Mouse (Mus musculus) midbrain, embryonic 13.5 days (tissue): ENCODE measurements around the gene Cpsf2. TPM values are rescaled to one million over a fixed set of nuclear protein-coding genes. Genes with fewer than 3 reads are reported as not detected.

Experiments
- ATAC-seq: fragments of 200-750 bp; cut with Nextera tagmentation; 2 replicates; pipeline ENCODE4 v1.8.0; 2017; ENCODE audit warnings: mild to moderate bottlenecking, moderate TSS enrichment, moderate library complexity
- H3K27ac ChIP-seq: fragments of 300-500 bp; sonication (generic); 2 replicates; pipeline ENCODE4 v1.5.1; 2015; ENCODE audit warnings: inconsistent platforms, mild to moderate bottlenecking, moderate library complexity
- H3K27me3 ChIP-seq: fragments of 300-500 bp; sonication (generic); 2 replicates; pipeline ENCODE4 v1.6.1; 2015; ENCODE audit warnings: mild to moderate bottlenecking, inconsistent platforms
- H3K36me3 ChIP-seq: fragments of 300-500 bp; sonication (generic); 2 replicates; pipeline ENCODE4 v1.6.1; 2015; ENCODE audit warnings: mild to moderate bottlenecking, inconsistent platforms
- H3K4me1 ChIP-seq: fragments of 300-500 bp; sonication (generic); replicated peaks from 2 replicates; pipeline ENCODE4 v1.6.1; 2015; ENCODE audit warnings: inconsistent platforms
- H3K4me2 ChIP-seq: fragments of 300-500 bp; sonication (generic); replicated peaks from 2 replicates; pipeline ENCODE4 v1.6.1; 2015; ENCODE audit warnings: moderate library complexity, mild to moderate bottlenecking, inconsistent platforms
- H3K4me3 ChIP-seq: fragments of 300-500 bp; sonication (generic); replicated peaks from 2 replicates; pipeline ENCODE4 v1.5.1; 2015; ENCODE audit warnings: mild to moderate bottlenecking, inconsistent platforms
- H3K9ac ChIP-seq: fragments of 300-500 bp; sonication (generic); replicated peaks from 2 replicates; pipeline ENCODE4 v1.6.1; 2015; ENCODE audit warnings: mild to moderate bottlenecking, inconsistent platforms
- H3K9me3 ChIP-seq: fragments of 300-500 bp; sonication (generic); 2 replicates; pipeline ENCODE4 v1.6.1; 2016; ENCODE audit warnings: mild to moderate bottlenecking, inconsistent platforms
- WGBS: fragments of 180-500 bp; shearing (Covaris S2); methylation state at CpG from one replicate; pipeline ENCODE4 v1.1.7; 2015; 5-methylcytosine and 5-hydroxymethylcytosine counted together
- polyA plus RNA-seq: library from polyadenylated mRNA; unstranded; fragments of >200 nt; fragmentation: Nextera tagmentation; extraction: Ambion mirVana; gene quantifications from 2 replicates; pipeline ENCODE4 v1.2.1, GENCODE M21; 2015

Gene Cpsf2
- polyA plus RNA-seq, 1 experiment from 2014 or later: 33.4 TPM

GRCm38 (mm10) chr12:101971311-101971710, 4.5 kb upstream of the Cpsf2 start:
- no peak for ATAC-seq
- 97% methylated on average over 2 of the region's 2 CpGs for WGBS
- Histone ChIP-seq H3K4me2 (no peak overlapping the region), H3K27ac (no peak overlapping the region), H3K4me1 (peaks cover 19% of the 10 kb centered on the region), H3K4me3 (no peak overlapping the region), H3K9ac (no peak overlapping the region), H3K9me3 (no peaks in the 10 kb centered on the region), H3K27me3 (no peaks in the 10 kb centered on the region), H3K36me3 (peaks cover 27% of the 10 kb centered on the region)

DNA sequence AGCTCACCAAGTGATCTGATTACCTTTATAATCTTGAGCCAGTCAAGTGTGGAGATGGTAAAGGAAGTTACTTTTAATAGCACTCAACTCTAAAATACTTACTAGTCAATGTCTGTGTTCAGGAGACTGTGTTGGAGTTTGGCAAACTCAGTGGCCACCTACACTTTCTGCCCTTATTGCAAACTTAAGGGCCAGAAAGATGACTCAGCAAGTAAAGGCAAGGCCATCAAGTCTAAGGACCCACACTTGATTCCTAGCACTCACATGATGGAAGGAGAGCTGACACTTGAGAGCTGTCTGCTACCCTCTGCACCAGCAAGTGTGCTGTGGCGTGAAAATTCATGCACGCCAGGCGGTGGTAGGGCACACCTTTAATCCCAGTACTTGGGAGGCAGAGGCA, 3.6 kb upstream of the Cpsf2 start:
- no peaks in the 10 kb centered on the region for H3K27me3 ChIP-seq
- no peak overlapping the region for H3K27ac ChIP-seq
- H3K9me3 ChIP-seq: no peaks in the 10 kb centered on the region
- peaks cover 28% of the 10 kb centered on the region for H3K4me1 ChIP-seq
- no peak overlapping the region for H3K4me3 ChIP-seq
- no peak for ATAC-seq
- no peak overlapping the region for H3K4me2 ChIP-seq
- H3K9ac ChIP-seq: no peak overlapping the region
- peaks cover 20% of the 10 kb centered on the region for H3K36me3 ChIP-seq
- 99% methylated on average over 3 of the region's 3 CpGs for WGBS

DNA sequence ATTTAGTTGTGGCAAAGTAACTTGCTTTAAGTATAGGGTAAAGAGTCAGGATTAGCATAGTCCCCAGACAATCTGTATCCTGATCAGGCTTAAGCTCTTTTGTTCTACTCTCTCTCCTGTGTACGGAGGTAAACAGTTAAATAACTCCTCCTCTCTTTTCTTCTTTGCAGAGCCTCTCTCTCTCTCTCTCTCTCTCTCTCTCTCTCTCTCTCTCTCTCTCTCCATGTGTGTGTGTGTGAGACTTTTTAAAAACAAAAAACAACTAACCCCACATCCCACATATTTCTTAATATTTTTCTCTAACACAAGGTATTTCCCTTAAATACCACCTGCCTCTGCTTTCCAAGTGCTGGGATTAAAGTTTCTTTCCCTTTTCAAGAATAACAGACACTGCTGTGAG, 1.2 kb upstream of the Cpsf2 start:
- Histone ChIP-seq H3K4me2 (peak overlapping the region; percentile 89), H3K27me3 (no peaks in the 10 kb centered on the region), H3K4me1 (peaks cover 38% of the 10 kb centered on the region), H3K4me3 (peak overlapping the region; percentile 90), H3K36me3 (peaks cover 7% of the 10 kb centered on the region; the same call in 1 of the 2 replicates), H3K27ac (peak overlapping the region; percentile 91), H3K9me3 (no peaks in the 10 kb centered on the region), H3K9ac (peak overlapping the region; percentile 91)
- ATAC-seq: no peak
- 0% methylated on average over 1 of the region's 1 CpGs for WGBS

GRCm38 (mm10) chr12:101975167-101975600, 604 bp upstream of the Cpsf2 start:
- WGBS: under 1% methylated on average over 23 of the region's 23 CpGs
- H3K4me2 ChIP-seq: peak overlapping the region; percentile 89
- peak overlapping the region; percentile 91 for H3K27ac ChIP-seq
- peak overlapping the region; percentile 90 for H3K4me3 ChIP-seq
- H3K27me3 ChIP-seq: no peaks in the 10 kb centered on the region
- H3K36me3 ChIP-seq: peaks cover 4% of the 10 kb centered on the region; the same call in 1 of the 2 replicates
- H3K9me3 ChIP-seq: no peaks in the 10 kb centered on the region
- no peak for ATAC-seq
- peak overlapping the region; percentile 91 for H3K9ac ChIP-seq
- H3K4me1 ChIP-seq: peaks cover 38% of the 10 kb centered on the region

- H3K4me1 ChIP-seq: peaks cover 33% of the 10 kb centered on the region
- no peaks in the 10 kb centered on the region for H3K27me3 ChIP-seq
- peaks cover 5% of the 10 kb centered on the region for H3K36me3 ChIP-seq
- 18% methylated on average over 13 of the region's 13 CpGs for WGBS
- ATAC-seq: no peak
- H3K4me3 ChIP-seq: peak overlapping the region; percentile 90
- no peak overlapping the region for H3K27ac ChIP-seq
- peak overlapping the region; percentile 89 for H3K4me2 ChIP-seq
- H3K9me3 ChIP-seq: no peaks in the 10 kb centered on the region
- peak overlapping the region; percentile 91 for H3K9ac ChIP-seq
Observed at GRCm38 (mm10) chr12:101976651-101977403, 1.0 kb downstream of the Cpsf2 start.

- peak overlapping the region; percentile 91; the same call in 1 of the 2 replicates for H3K9ac ChIP-seq
- H3K27ac ChIP-seq: no peak overlapping the region
- peak overlapping the region; percentile 90; the same call in 1 of the 2 replicates for H3K4me3 ChIP-seq
- peaks cover 33% of the 10 kb centered on the region for H3K4me1 ChIP-seq
- peaks cover 6% of the 10 kb centered on the region for H3K36me3 ChIP-seq
- H3K4me2 ChIP-seq: peak overlapping the region; percentile 89
- no peaks in the 10 kb centered on the region for H3K27me3 ChIP-seq
- no peaks in the 10 kb centered on the region for H3K9me3 ChIP-seq
- ATAC-seq: no peak
- 95% methylated on average over 10 of the region's 10 CpGs for WGBS
Observed at GRCm38 (mm10) chr12:101977404-101977915, 1.7 kb downstream of the Cpsf2 start.

DNA sequence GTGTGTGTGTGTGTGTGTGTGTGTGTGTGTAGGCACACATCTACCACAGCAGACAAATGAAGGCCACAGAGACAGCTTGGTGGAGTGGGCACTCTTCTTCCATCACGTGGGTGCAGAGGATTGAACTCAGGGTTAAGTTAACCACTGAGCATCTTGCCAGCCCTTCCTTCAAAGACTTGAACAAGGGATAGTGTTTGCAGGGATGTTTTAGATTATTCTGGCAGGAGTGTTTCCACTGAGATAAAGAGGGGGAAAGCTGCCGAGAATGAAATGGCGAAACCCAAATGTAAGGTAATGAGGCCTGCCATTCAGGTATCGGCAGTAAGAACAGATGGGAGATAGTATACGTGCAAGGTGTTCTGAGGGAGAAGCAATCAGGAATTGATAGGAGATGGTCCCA, 2.4 kb downstream of the Cpsf2 start:
- Histone ChIP-seq H3K9me3 (no peaks in the 10 kb centered on the region), H3K4me1 (peaks cover 31% of the 10 kb centered on the region), H3K27ac (no peak overlapping the region), H3K4me3 (no peak overlapping the region), H3K27me3 (no peaks in the 10 kb centered on the region), H3K9ac (no peak overlapping the region), H3K4me2 (no peak overlapping the region), H3K36me3 (peaks cover 10% of the 10 kb centered on the region)
- no peak for ATAC-seq
- WGBS: 92% methylated on average over 5 of the region's 5 CpGs

GRCm38 (mm10) chr12:101978588-101978987, 2.8 kb downstream of the Cpsf2 start:
- no peak for ATAC-seq
- peaks cover 30% of the 10 kb centered on the region for H3K4me1 ChIP-seq
- H3K9ac ChIP-seq: no peak overlapping the region
- H3K27ac ChIP-seq: no peak overlapping the region
- no peaks in the 10 kb centered on the region for H3K27me3 ChIP-seq
- H3K4me3 ChIP-seq: no peak overlapping the region
- H3K36me3 ChIP-seq: peaks cover 14% of the 10 kb centered on the region
- no peak overlapping the region for H3K4me2 ChIP-seq
- WGBS: 100% methylated on average over 1 of the region's 1 CpGs
- no peaks in the 10 kb centered on the region for H3K9me3 ChIP-seq

- Histone ChIP-seq H3K4me3 (no peak overlapping the region), H3K4me1 (peaks cover 26% of the 10 kb centered on the region), H3K4me2 (no peak overlapping the region), H3K27me3 (no peaks in the 10 kb centered on the region), H3K9me3 (no peaks in the 10 kb centered on the region), H3K9ac (no peak overlapping the region), H3K36me3 (peaks cover 21% of the 10 kb centered on the region), H3K27ac (no peak overlapping the region)
- ATAC-seq: no peak
- WGBS: 96% methylated on average over 8 of the region's 8 CpGs
Observed at GRCm38 (mm10) chr12:101979213-101979750, 3.5 kb downstream of the Cpsf2 start.

DNA sequence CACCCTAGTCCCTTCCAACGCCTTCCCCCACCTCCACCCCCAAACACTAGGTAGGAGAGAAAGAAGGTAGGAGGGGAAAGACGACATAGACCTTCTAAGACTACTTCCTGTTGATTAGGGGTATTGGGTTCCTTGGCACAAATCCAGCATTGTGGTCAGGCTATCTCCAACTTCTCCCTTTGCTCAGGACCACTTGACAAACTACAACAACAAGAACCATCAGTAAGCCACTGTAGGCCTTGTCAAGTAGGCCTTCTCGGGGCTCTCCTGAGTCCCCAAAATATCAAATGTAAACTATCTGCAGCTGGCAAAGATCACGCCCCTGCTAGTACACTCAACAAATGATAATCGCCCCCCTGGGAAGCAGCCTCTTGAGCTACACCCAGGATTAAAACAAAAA, 4.5 kb downstream of the Cpsf2 start:
- Histone ChIP-seq H3K9me3 (no peaks in the 10 kb centered on the region), H3K4me2 (no peak overlapping the region), H3K4me1 (peaks cover 19% of the 10 kb centered on the region), H3K36me3 (peaks cover 31% of the 10 kb centered on the region), H3K9ac (no peak overlapping the region), H3K27ac (no peak overlapping the region), H3K4me3 (no peak overlapping the region), H3K27me3 (no peaks in the 10 kb centered on the region)
- 90% methylated on average over 5 of the region's 5 CpGs for WGBS
- no peak for ATAC-seq

DNA sequence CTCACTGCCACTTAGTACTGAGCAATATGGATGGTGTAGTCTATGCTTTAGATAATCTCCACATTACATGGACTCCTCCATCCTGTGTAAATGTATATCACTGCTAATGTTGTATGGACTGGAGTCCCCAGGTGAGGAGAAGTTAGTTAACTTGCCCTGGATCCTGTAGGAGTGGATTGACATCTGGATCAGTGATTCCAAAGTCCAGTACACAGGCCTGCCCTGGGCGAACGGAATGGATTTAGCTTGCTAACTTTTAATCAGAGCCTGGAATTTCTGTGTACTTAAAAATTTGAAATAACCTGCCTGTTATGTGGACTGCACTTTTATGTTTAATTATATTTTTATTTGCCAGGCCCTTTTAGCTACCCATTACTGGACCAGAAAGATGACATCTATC, 5.8 kb downstream of the Cpsf2 start:
- WGBS: 89% methylated on average over 2 of the region's 2 CpGs
- H3K4me3 ChIP-seq: no peak overlapping the region
- H3K27me3 ChIP-seq: no peaks in the 10 kb centered on the region
- peaks cover 37% of the 10 kb centered on the region for H3K36me3 ChIP-seq
- no peak overlapping the region for H3K4me2 ChIP-seq
- ATAC-seq: no peak
- H3K9ac ChIP-seq: no peak overlapping the region
- H3K9me3 ChIP-seq: no peaks in the 10 kb centered on the region
- no peak overlapping the region for H3K27ac ChIP-seq
- H3K4me1 ChIP-seq: peaks cover 17% of the 10 kb centered on the region

GRCm38 (mm10) chr12:101982977-101983376, 7.2 kb downstream of the Cpsf2 start:
- no peak overlapping the region for H3K4me2 ChIP-seq
- peaks cover 48% of the 10 kb centered on the region for H3K36me3 ChIP-seq
- no peak overlapping the region for H3K27ac ChIP-seq
- no peaks in the 10 kb centered on the region for H3K27me3 ChIP-seq
- no peaks in the 10 kb centered on the region for H3K9me3 ChIP-seq
- no peak overlapping the region for H3K9ac ChIP-seq
- H3K4me3 ChIP-seq: no peak overlapping the region
- no peak for ATAC-seq
- WGBS: 98% methylated on average over 9 of the region's 9 CpGs
- H3K4me1 ChIP-seq: 0 out of 2 replicates have a peak, but pooled peaks cover 3% of the 10 kb centered on the region
